Mouse (Mus musculus): Measurements from ENCODE around the gene Hoxa6. TPM values are rescaled to one million over a fixed set of nuclear protein-coding genes. Genes with fewer than 3 reads are reported as not detected.

Hoxa6 gene
- total RNA-seq (2022), result 1 to 10 TPM; 3.6 to 9.5 (median 5.2) TPM

DNA sequence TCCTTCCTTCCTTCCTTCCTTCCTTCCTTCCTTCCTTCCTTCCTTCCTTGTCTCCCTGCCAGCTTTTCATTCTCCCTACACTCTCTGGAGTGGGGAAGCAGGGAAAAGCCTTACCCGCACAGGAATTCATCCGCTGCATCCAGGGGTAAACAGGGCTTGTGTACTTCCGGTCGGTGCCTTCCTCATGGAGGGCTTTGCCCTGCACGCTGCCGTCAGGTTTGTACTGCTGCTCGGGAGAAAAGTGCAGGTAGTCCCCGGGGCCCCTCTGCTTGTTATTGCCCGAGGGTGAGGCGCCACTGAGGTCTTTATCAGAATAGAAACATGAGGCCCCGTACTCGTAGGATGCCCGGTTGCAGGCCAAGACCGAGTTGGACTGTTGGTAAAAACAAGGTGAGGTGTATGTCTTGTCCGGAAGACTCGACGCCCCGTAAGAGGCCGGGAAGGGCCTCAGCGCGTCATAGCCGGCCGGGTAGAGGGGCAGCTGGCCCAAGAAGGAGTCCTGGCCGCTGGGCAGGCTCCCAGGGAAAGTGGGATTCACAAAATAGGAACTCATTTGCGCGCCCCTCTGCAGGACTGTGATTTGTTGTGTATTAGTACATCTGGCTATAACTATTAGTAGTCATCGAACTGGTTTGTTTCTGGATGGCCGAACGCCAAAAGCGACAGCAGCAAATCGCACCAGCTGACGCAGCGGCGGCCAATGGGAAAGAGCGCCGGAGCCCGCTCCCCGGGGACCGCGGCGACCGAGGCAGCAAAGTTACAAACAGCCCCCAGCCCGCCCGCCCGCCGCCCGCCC lies at the start of gene Hoxa6:
Gene Hoxa6, minus strand, starts transcription at position 651 of the 796 bp plus-strand sequence.
- DNase-seq, result no peak

- DNase-seq, result peak; percentile 51
Observed at GRCm38 (mm10) chr6:52256956-52257355, 48.4 kb upstream of the Hoxa6 start.

DNA sequence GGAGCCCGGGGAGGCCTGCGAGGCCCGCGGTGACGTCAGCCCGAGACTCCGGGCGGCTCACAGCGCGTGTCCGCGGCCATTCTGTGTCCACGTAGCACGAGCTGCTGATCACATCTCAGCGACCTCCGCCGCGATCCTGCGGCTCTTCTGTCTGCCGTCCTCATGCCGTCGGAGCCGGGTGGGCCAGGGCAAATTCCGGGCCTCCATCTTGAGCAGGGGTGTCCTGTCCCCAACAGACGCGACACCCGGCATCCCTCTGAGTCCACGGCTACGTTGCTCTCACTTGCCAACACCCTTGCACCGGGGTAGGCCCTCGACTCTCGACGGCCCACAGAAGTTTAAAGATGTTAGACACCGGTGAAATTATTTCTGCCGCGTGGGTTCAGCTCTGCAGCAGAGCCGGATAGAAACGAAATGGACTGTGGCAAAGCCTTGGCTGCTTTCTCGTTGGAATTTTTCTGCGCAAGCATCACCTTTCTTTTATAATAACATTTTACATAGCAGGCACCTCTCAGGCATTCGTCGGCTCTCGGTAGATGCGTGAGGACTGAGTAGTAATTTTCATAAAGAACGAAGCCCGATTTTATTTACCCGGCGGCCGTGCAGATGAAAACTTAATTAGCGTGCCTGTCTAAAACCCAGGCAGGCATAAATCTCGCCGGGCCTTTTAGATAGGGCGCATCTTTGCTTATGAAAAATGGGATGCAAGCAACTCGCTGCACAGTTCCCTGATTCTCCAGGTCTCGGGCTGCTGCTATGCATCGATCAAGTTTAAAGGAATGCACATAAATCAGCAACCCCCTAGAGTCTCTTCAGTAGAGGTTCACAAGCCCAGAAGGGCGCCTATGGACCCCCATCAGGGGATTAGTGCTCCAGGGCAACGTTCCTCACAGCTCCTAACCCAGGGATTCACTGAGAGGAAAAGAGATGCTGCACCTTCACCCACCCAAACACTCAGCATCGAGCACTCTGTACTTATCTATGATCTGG lies 45.3 kb upstream of the Hoxa6 start:
- DNase-seq, result no peak

DNA sequence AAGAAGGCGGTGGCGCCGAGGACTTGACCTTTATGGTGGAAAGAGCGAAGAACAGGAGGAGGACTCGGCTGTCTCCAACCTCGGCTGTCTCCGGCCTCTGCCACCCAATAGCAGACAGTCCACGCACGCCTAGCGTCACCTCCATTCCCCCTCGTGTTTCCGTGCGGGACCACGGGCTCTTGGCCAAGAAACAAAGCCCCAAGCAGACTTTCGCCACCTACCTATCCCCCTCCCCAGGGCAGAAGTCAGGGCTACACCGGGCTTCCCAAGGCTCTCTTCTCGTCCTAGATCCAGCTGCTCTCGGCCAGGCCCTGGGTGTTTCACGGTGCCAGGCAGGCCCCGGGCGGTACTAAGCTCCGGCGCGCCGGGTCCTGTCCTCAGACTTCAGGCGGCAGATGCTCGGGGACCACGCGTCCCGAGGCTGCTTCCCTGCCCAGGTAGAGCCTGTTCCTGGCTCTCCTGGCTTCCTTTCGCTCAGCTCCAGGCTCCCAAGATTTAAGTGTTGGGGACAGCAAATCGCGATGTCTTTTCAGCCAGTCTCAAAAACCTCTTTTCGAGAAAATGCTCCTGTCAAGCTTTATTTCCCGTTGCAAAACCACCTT lies 44.4 kb upstream of the Hoxa6 start:
- no peak for DNase-seq

DNA sequence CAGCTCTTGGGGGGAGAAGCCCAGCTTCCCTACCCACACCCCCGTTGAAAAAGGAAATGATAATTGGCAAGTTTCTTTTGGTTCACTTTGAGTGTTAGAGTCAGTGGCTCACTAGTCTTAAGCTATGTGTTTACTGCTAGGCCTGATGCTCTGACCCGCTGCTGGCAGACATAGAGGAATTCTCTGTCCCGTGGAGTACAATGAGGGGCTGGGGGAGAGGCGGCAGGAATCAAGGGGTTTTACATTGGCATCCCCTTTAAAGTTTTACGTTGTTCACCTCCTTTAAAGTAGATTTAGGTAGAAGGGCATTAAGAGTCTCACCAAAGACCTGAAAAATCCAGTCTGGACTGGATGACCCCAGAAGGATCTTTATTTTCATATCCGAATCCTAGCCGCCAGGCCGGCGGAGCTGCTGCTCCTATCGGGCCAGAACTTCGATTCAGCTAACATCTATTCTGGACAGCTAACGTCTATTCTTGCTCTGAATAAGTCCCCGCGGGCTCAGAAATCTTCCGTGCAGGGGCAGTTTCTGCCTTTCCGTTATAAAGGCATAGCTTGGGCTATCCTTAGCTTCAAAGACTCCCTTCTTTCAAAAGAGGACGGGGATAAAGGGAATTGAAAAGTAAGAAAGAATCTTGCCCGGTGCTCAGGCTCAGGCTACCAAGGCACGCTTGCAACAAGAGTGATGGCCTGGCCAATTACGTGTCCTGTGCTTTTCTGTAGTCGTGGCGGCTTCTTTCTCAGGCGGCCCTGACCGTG lies 43.7 kb upstream of the Hoxa6 start:
- DNase-seq, result no peak

GRCm38 (mm10) chr6:52251177-52251879 lies 42.8 kb upstream of the Hoxa6 start:
- DNase-seq, result no peak

DNA sequence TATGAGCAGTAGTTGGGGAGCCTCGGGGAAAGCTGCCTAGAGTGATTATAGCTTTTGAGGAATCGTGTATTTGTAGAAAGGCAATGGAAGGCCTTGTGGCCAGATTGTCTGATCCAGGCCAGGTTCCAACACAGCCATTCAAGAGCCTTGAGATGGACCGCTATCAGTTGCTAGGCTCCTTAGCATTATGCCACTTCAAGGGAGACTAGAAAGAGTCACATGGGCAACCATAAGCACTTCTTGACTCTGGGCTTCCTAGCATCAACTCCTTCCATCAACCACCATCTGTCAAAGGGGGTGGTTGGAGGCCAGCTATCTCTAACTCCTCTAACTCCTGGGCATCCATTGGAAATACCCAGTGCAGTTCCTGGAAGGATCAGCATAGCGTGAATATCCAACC lies 41.3 kb upstream of the Hoxa6 start:
- no peak for DNase-seq

- DNase-seq, result no peak
Observed at GRCm38 (mm10) chr6:52249415-52249738, 40.9 kb upstream of the Hoxa6 start.

DNA sequence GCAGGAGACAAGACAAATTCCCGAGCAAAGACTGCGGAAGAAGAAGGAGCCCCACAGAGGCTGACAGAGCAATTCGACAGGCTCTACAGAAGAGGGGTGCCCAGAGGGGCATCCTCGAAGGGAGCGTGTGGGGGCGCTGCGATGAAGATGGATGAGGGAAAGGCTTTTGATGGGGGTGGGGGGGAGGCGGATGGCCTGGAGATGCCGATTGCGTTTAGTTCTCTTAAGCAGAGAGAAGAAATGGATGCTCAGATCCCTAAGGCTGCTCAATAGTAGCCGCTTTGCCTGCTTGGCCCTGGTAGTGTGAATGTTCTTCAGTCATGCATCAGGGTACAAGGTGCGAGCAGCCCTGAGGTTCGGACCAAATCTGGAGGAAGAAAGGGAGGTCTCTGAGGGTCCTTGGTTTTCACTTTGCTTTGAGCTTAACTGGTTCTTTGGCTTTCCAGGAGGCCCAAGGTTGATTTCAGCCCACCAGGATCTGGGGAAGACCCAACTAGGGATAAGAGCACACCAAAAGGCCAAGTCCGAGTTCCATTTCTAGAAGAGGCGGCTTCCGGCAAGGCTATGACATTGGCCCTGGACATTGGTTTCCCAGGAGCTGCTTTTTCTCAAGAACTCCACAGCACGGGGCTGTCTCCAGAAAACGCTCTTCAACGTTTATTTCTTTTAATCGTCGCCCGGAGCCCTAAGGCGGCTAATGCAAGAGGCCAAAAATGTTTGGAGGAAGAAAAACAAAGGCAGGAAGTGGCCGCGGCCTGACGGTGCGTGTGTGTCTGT lies 40.3 kb upstream of the Hoxa6 start:
- no peak for DNase-seq

DNA sequence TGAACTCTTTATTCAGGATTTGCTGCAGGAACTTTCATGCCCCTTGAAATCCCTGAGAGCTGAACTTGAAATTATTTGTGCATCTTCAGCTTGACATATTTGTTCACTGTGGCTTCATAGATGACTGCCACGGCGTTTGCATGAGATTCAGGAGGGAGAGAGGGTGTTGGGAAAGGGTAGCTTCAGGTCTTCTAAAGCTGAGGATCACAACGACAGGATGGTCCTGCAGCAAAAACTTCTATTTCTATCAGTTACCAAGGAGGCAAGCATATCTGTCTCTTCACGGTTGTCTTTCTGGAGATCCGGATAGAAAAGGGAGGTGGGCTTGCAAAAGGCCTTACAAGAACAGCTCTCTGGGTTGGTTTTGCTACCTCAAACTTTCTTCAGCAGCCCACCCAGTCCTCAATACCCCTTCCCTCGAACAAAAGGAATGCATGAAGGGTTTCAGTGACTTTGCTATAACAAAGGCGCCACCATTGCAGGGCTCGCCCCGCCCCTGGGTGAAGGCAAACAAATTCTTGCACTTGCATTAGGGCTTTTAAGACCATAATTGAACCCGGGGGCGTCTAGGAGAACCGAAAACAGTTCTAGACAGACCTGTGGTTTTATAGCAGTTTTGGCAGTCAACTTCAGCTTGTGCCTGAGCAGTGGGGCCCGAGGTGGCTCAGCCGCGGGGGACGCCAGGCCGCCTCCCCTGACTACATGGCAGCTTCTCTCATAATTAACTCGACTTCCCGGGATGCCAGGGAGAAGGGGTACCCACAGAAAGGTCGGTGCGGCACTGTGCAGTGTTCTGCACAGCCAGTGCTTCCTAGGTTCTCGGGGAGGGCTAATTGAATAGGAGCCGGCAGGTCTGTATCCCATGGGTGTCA lies 39.5 kb upstream of the Hoxa6 start:
- DNase-seq, result no peak

DNA sequence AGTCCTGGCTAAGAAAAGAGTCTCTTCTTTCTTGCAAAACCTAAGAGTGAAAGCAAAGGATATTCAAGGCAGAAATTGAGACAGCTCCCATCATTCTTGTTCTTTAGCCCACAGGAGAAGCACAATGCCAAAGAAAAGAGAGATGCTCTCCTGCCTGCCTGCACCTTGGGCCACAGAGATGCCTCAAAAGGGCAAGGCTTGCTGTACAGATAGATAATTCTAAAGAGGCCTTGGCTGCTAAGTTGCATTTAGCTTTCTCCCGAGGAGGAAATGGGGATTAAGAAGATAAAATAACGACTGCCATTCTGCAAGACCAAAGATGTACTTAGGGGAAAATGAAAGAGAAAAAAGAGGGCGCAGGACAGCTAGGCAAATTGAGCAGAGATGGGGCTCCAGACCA lies 38.4 kb upstream of the Hoxa6 start:
- DNase-seq, result no peak

GRCm38 (mm10) chr6:52246403-52246803 lies 37.9 kb upstream of the Hoxa6 start:
- DNase-seq, result no peak

- DNase-seq, result no peak
Observed at GRCm38 (mm10) chr6:52245757-52246142, 37.2 kb upstream of the Hoxa6 start, which contains the start of gene Hoxa11. Gene Hoxa11, minus strand, starts transcription at chr6:52245810.

GRCm38 (mm10) chr6:52245040-52245756 lies 36.7 kb upstream of the Hoxa6 start:
- no peak for DNase-seq

- DNase-seq, result no peak
Observed at GRCm38 (mm10) chr6:52244471-52245039, 36.0 kb upstream of the Hoxa6 start.

DNA sequence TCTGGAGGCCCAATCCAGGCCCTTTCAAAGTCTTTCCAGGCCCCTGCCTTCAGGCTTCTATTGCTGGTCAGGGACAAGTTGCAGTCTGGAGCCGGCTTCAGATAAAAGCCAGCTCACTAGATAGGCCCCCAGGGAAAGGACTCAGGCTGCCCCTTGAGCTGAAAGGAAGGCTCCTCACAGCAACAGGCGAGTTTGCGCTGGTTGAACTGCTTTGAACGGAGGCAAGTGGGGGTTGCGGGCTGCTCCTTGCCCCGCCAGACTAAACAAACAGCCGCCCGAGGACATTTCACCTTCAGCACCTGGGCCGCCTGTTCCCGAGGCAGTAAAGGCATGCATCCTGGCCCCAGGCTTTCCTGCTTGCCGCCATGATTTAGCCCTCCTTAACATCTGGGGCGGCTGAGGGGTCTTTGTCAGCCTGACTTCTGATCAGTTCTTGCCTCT lies 35.2 kb upstream of the Hoxa6 start:
- no peak for DNase-seq

- no peak for DNase-seq
Observed at GRCm38 (mm10) chr6:52242801-52243332, 34.3 kb upstream of the Hoxa6 start.

GRCm38 (mm10) chr6:52241001-52241621 lies 32.6 kb upstream of the Hoxa6 start:
- DNase-seq, result no peak

Measured in adrenal gland, adult 8-10 months (tissue).